Mouse (Mus musculus) lung, postnatal 0 days (tissue): Measurements from ENCODE around the gene Selenon. TPM values are rescaled to one million over a fixed set of nuclear protein-coding genes. Genes with fewer than 3 reads are reported as not detected.

Experiments used
- ATAC-seq: fragments of 200-750 bp; cut with Nextera tagmentation; 2 replicates; pipeline ENCODE4 v1.8.0; 2017; ENCODE audit warnings: moderate library complexity
- DNase-seq: peaks from one replicate; pipeline ENCODE4 v3.0.0-alpha.2; 2016; ENCODE audit warnings: low spot score
- H3K27ac ChIP-seq: fragments of 300-500 bp; sonication (generic); 2 replicates; pipeline ENCODE4 v1.5.1; 2014; ENCODE audit warnings: antibody characterized with exemption, mild to moderate bottlenecking, low read length, mixed read lengths
- H3K27me3 ChIP-seq: fragments of 300-500 bp; sonication (generic); replicated peaks from 2 replicates; pipeline ENCODE4 v1.6.1; 2014; ENCODE audit warnings: low read length, mixed read lengths; ENCODE audit not compliant: insufficient read depth
- H3K36me3 ChIP-seq: fragments of 300-500 bp; sonication (generic); 2 replicates; pipeline ENCODE4 v1.6.1; 2014; ENCODE audit warnings: low read length, mixed read lengths; ENCODE audit not compliant: insufficient read depth
- H3K4me1 ChIP-seq: fragments of 300-500 bp; sonication (generic); 2 replicates; pipeline ENCODE4 v1.6.1; 2014; ENCODE audit warnings: antibody characterized with exemption, low read depth, low read length, mixed read lengths; ENCODE audit not compliant: insufficient read depth
- H3K4me2 ChIP-seq: fragments of 300-500 bp; sonication (generic); replicated peaks from 2 replicates; pipeline ENCODE4 v1.6.1; 2014; ENCODE audit warnings: low read depth, mild to moderate bottlenecking, low read length, moderate library complexity, mixed read lengths
- H3K4me3 ChIP-seq: fragments of 300-500 bp; sonication (generic); 2 replicates; pipeline ENCODE4 v1.5.1; 2014; ENCODE audit warnings: low read depth, low read length
- H3K9ac ChIP-seq: fragments of 300-500 bp; sonication (generic); replicated peaks from 2 replicates; pipeline ENCODE4 v1.6.1; 2014; ENCODE audit warnings: low read depth, mild to moderate bottlenecking
- H3K9me3 ChIP-seq: fragments of 300-500 bp; sonication (generic); 2 replicates; pipeline ENCODE4 v1.6.1; 2016; ENCODE audit warnings: low read length, mixed read lengths
- CTCF ChIP-seq: IDR thresholded peaks from 2 replicates; pipeline ENCODE4 v1.5.1; 2016; ENCODE audit warnings: antibody characterized with exemption, mild to moderate bottlenecking
- EP300 ChIP-seq: IDR thresholded peaks from 2 replicates; pipeline ENCODE4 v1.6.1; 2016; ENCODE audit warnings: antibody characterized with exemption, mild to moderate bottlenecking, control low read depth
- WGBS: fragments of 180-500 bp; shearing (Covaris S2); extraction: QIAGEN DNeasy Blood & Tissue Kit; methylation state at CpG from one replicate; pipeline ENCODE4 v1.1.7; 2014; 5-methylcytosine and 5-hydroxymethylcytosine counted together
- polyA plus RNA-seq: library from polyadenylated mRNA; unstranded; fragments of >200 nt; fragmentation: Nextera tagmentation; extraction: Ambion mirVana; gene quantifications from 2 replicates; pipeline ENCODE4 v1.2.1, GENCODE M21; 2015

Selenon gene
- polyA plus RNA-seq, 1 experiment from 2014 or later, result 13.6 TPM

- WGBS, result under 1% methylated on average over 53 of the region's 57 CpGs
- no peaks in the 10 kb centered on the region for H3K27me3 ChIP-seq
- peak overlapping the region; percentile 84 for H3K4me3 ChIP-seq
- peak overlapping the region; percentile 92 for H3K9ac ChIP-seq
- ATAC-seq, result peak; percentile 21
- TF ChIP-seq CTCF, result no peak; the same call in 1 of the 2 replicates
- no peak for TF ChIP-seq EP300
- no peaks in the 10 kb centered on the region for H3K36me3 ChIP-seq
- peak overlapping the region; percentile 97 for H3K27ac ChIP-seq
- peak; percentile 92 for DNase-seq
- H3K4me2 ChIP-seq, result peak overlapping the region; percentile 91
- peaks cover 6% of the 10 kb centered on the region; the same call in 1 of the 2 replicates for H3K4me1 ChIP-seq
- no peaks in the 10 kb centered on the region for H3K9me3 ChIP-seq
These were observed 17.7 kb downstream of the Selenon start for GRCm38 (mm10) chr4:134534124-134534886.

- Histone ChIP-seq H3K36me3 (peaks cover 6% of the 10 kb centered on the region; the same call in 1 of the 2 replicates), H3K4me1 (peaks cover 6% of the 10 kb centered on the region; the same call in 1 of the 2 replicates), H3K27ac (peak overlapping the region; percentile 97), H3K4me3 (0 out of 2 replicates have a peak overlapping the region, but pooled peaks have one; percentile 84), H3K4me2 (peak overlapping the region; percentile 91), H3K9ac (peak overlapping the region; percentile 92; the same call in 1 of the 2 replicates), H3K27me3 (no peaks in the 10 kb centered on the region), H3K9me3 (no peaks in the 10 kb centered on the region)
- no peak for ATAC-seq
- DNase-seq, result no peak
- 70% methylated on average over 4 of the region's 4 CpGs for WGBS
- TF ChIP-seq EP300, result no peak
- TF ChIP-seq CTCF, result no peak
These were observed 18.5 kb downstream of the Selenon start for GRCm38 (mm10) chr4:134533421-134533820.

GRCm38 (mm10) chr4:134532928-134533327 is 19.0 kb downstream of the Selenon start:
- no peak overlapping the region for H3K4me2 ChIP-seq
- 59% methylated on average over 4 of the region's 4 CpGs for WGBS
- peaks cover 11% of the 10 kb centered on the region; the same call in 1 of the 2 replicates for H3K36me3 ChIP-seq
- H3K4me3 ChIP-seq, result no peak overlapping the region
- peaks cover 6% of the 10 kb centered on the region; the same call in 1 of the 2 replicates for H3K4me1 ChIP-seq
- no peaks in the 10 kb centered on the region for H3K27me3 ChIP-seq
- H3K27ac ChIP-seq, result peak overlapping the region; percentile 80
- H3K9ac ChIP-seq, result no peak overlapping the region
- no peaks in the 10 kb centered on the region for H3K9me3 ChIP-seq
- peak; percentile 7; the same call in 1 of the 2 replicates for ATAC-seq
- TF ChIP-seq CTCF, result peak; percentile 47
- peak; percentile 73 for TF ChIP-seq EP300
- peak; percentile 82 for DNase-seq

- H3K9me3 ChIP-seq, result no peaks in the 10 kb centered on the region
- WGBS, result 81% methylated on average over 5 of the region's 5 CpGs
- no peak overlapping the region for H3K4me3 ChIP-seq
- no peaks in the 10 kb centered on the region for H3K4me1 ChIP-seq
- H3K4me2 ChIP-seq, result no peak overlapping the region
- no peak for ATAC-seq
- peaks cover 16% of the 10 kb centered on the region; the same call in 1 of the 2 replicates for H3K36me3 ChIP-seq
- H3K9ac ChIP-seq, result no peak overlapping the region
- no peak for DNase-seq
- H3K27me3 ChIP-seq, result no peaks in the 10 kb centered on the region
- H3K27ac ChIP-seq, result no peak overlapping the region
- no peak for TF ChIP-seq CTCF
- no peak for TF ChIP-seq EP300
These were observed 25.7 kb downstream of the Selenon start for GRCm38 (mm10) chr4:134526220-134526619.

- no peak for DNase-seq
- Histone ChIP-seq H3K4me3 (no peak overlapping the region), H3K4me1 (no peaks in the 10 kb centered on the region), H3K27ac (no peak overlapping the region), H3K9ac (no peak overlapping the region), H3K27me3 (no peaks in the 10 kb centered on the region), H3K9me3 (no peaks in the 10 kb centered on the region), H3K36me3 (peaks cover 16% of the 10 kb centered on the region; the same call in 1 of the 2 replicates), H3K4me2 (no peak overlapping the region)
- WGBS, result 72% methylated on average over 5 of the region's 5 CpGs
- ATAC-seq, result no peak
- no peak for TF ChIP-seq EP300
- no peak for TF ChIP-seq CTCF
These were observed 26.2 kb downstream of the Selenon start for GRCm38 (mm10) chr4:134525806-134526205.

GRCm38 (mm10) chr4:134523447-134523846 is 28.5 kb downstream of the Selenon start:
- WGBS, result 82% methylated on average over 4 of the region's 4 CpGs
- H3K9me3 ChIP-seq, result no peaks in the 10 kb centered on the region
- H3K27ac ChIP-seq, result no peak overlapping the region
- H3K4me3 ChIP-seq, result no peak overlapping the region
- ATAC-seq, result no peak
- H3K36me3 ChIP-seq, result peaks cover 11% of the 10 kb centered on the region; the same call in 1 of the 2 replicates
- H3K4me2 ChIP-seq, result no peak overlapping the region
- H3K4me1 ChIP-seq, result no peaks in the 10 kb centered on the region
- TF ChIP-seq EP300, result no peak
- TF ChIP-seq CTCF, result no peak
- no peak overlapping the region for H3K9ac ChIP-seq
- no peak for DNase-seq
- H3K27me3 ChIP-seq, result no peaks in the 10 kb centered on the region
